Mouse (Mus musculus): ENCODE results near the gene Scnn1a.

The Scnn1a gene

DNA sequence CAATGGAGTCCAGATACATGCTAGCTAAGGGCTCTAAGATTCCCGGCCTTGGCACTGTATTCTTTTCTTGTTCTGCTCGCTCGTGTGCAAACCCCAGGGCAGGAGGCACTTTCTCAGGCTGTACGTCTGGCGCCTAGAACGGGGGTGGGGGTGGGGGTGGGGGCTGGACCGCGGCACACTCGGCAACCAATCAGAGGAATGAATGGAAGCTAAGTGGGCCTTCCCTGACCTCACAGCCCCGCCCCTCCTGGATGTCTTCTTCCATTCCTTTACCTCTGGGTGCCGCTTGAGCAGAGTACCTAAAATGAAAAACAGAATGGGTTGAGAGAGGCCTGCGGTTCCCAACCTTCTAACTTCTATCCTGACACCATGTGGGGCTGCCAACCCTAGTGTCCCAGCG is 11.5 kb upstream of the Scnn1a start:
- no peak for DNase-seq (ENCODE audit: extremely low read depth, low read depth, low spot score)

DNA sequence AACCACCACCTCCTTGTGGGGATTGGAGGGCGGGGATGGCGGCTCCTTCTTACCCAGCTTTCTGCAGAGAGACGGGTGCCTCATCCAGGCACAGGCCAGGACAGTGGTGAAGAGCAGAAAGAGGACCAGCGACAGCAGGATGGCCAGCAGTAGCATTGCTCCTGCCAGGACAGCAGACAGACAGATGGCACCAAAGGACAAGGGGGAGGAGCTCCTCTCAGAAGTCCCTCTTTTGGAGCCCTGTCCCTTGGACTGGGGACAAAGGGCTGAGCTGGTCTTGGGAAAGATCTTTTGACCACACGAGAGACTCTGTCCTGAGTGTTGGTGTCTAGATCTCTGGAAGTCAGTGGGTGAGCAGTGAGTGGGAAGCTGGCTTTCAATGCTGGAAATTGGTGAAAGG is 11.1 kb upstream of the Scnn1a start:
- no peak for DNase-seq (ENCODE audit: extremely low read depth, low read depth, low spot score)

DNA sequence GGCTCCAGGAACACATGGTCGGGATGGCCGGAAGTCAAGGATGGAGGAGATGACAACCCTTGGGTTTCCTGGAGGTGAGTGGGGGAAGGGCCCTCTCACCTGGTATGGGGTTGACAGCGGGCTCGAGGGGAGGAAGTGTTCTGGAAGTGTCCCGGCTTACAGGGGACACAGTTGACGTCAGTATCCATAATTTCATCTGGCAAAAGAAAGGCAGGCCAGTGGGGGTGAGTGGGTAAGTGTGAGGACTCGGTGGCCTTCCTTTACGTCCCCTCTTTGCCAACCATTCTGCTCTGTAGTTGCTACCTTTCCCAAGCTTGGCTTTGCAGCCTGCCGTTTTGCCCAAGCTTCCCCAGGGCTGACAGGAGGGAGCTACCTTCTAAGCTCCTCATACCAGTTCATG is 8.3 kb upstream of the Scnn1a start:
- no peak for DNase-seq (ENCODE audit: extremely low read depth, low read depth, low spot score)

DNA sequence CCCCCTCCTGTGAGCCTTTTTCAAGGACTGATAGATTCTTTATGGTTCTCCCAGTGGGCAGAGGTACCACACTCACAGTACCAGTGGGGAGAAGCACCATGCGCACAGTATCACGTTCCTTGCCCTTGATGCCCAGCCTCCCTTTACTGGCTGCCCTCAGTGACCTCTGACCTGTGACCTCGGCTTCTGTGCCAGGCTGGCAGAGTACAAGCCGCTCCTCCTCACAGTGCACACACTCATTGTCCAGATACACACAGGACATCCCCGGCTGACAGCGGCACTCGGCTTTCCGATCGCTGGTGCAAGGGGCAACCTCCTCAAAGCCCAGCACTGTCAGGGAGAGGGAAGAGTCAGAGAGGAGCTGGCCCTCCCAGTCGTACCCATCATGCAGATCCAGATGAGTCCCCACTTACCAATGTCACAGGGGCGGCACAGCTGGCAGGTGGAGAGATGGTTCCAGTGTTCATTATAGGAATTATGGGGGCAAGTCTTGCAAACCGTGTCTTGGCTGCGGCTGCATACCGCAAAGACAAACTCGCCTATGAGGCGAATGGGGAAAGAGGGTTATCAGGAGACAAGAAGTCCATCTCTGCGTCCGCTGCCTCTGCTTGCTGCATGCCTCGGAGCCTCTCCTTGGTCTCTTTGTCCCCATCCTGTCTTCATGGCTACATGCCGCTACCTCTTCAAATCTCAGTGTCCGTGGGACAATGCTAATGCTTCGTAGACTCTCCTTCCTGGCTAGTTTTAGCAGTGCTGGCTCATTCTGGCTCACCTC is 7.7 kb upstream of the Scnn1a start:
- DNase-seq (ENCODE audit: extremely low read depth, low read depth, low spot score): no peak

DNA sequence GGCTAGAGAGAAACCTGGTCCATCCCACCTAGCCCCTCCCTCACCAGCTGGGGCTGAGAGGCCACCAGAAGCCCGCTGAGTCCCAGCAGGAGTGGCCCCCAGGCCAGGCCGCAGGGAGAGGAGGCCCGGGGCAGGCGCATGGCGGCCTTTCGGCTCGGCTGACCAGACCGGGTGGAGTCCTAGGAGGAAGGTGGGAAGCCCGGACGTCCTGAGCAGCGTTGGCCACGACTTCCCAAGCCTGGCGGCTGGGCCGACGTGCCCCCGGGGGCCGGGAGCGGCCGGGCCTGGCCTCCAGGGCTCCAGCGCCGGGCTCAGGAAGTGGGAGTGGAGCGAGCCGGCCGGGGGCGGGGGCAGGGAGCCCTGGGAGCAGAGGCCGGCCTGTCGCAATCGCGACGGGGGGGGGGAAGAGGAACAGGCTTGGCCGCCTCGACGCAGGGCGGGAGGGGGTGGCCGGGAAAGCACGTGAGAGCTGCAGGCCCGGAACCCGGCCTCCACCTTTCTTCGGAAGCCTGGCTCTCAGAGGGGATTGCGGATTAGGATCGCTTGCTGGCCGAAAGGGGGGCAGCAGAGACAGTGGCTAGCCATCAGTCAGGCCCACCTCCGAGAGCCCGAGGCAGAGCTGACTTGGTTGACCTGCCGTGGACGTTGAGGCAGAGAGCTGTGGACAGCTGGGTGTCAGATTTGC is 6.8 kb upstream of the Scnn1a start, which contains the start of gene Ltbr:
Ltbr (minus strand) TSS at position 340 of the 685 bp plus-strand sequence.
- DNase-seq (ENCODE audit: extremely low read depth, low read depth, low spot score): no peak

DNA sequence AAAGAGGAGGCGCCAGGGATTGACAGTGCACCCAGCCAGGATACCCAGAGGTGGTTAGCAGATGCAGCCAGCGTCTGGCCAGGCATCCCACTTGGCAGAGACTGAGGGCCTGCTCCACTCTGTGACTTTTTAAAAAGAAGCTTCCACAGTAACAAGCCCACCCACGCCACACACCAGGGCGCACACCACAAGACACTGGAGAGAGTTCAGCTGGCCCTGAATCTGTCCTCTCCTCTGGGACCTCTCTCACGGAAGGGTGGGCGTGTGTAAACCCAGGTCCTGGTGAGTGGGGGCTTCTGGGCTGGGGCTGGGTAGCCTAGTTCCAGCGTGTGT is 6.3 kb upstream of the Scnn1a start:
- no peak for DNase-seq (ENCODE audit: extremely low read depth, low read depth, low spot score)

DNA sequence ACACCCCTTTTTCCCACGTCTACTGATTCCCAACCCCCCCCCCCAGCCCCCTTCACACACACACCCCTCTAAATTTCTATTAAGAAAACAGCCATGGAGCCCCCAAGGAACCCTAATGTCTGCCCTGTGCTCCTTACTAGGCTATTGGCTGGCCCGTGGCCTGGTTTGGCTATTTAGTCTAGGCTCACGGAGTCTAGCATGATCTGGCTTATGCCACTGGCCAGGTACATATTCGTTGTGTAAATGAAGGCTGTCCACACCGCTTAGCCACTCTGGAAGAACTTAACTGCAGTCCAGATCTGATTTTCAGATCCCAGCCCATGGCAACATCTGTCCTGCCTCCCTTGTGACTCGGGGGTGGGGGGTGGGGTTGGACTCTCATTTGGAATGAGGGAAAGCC is 5.7 kb upstream of the Scnn1a start:
- no peak for DNase-seq (ENCODE audit: extremely low read depth, low read depth, low spot score)

DNA sequence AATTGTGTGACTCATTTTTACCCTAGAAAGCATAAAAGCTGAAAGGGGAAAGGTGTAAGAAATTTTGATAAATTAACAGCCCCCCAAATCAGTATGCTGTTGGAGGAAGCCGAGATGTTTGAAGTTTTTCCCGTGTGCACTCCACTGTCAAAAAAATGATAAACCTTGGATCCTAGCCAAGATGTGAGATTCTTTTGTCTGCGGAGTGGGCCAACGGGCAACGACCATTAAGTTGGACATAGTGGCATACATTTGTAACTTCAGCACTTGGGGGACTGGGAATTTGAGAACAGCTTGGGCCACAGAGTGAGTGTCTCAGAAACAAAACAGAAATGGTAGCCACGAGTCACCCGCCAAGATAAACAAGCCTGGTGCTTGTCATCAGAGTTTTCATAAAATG is 3.4 kb upstream of the Scnn1a start:
- DNase-seq (ENCODE audit: extremely low read depth, low read depth, low spot score): no peak

DNA sequence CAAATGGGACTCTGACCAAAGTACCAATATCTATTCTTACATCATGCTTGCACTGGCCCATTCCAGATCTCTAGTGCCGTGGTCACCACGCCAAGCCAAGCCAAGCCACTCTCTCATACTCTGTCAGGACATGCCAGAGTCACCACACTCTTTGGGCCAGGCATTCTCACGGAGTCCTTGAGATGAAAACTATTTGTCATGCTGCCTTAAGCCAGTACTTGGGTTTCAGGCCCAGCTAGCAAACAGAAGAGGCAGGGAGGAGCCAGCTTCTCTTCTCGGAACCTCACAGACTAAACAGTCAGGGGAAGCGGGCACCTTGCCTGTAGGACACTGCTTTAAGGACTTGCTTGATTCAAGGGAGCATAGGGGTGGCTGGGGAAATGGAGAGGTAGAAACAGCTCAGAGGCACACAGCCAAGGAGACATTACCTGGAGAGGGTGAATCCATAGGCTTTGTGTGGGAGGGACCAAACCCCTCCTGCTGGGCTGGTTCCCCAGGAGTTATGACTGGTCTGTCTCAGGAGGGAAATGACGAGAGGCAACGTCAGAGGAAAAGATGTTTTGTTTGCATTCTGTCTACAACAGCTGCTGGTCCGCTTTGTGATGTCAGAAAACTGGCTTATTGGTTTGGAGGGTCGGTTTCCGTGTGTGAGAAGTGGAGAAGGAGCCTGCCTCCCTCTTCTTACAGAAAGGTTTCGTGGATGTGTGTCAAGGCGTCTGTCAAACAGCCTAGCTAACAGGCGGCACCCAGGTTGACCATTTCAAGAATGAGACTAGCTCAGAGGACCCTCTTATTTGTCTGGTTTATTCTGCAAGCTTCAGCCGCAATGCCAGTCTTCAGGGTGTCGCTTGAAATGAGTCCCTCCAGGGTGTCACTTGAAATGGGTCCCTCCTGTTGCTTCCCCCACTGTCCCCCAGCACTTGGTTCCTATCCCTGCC is 1.2 kb upstream of the Scnn1a start:
- DNase-seq (ENCODE audit: extremely low read depth, low read depth, low spot score): no peak

DNA sequence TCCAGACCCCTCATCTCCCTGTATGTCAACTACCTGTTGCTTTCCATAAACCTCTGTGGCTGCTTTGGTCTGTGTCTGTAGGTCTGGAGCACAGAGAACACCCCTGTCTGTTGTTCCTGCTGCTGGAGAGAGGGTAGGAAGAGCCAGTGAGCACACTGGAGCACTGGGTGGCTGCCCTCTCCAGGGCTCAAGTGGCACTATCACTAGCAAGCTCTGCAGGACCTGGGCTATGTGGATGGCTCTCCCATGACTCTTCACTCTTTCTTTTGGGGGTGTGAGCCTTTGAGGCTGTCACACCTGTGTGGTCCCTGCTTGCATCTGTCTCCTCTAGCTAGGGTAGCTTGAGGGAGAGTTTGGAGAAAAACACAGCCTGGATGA is 551 bp upstream of the Scnn1a start:
- no peak for DNase-seq (ENCODE audit: extremely low read depth, low read depth, low spot score)

DNA sequence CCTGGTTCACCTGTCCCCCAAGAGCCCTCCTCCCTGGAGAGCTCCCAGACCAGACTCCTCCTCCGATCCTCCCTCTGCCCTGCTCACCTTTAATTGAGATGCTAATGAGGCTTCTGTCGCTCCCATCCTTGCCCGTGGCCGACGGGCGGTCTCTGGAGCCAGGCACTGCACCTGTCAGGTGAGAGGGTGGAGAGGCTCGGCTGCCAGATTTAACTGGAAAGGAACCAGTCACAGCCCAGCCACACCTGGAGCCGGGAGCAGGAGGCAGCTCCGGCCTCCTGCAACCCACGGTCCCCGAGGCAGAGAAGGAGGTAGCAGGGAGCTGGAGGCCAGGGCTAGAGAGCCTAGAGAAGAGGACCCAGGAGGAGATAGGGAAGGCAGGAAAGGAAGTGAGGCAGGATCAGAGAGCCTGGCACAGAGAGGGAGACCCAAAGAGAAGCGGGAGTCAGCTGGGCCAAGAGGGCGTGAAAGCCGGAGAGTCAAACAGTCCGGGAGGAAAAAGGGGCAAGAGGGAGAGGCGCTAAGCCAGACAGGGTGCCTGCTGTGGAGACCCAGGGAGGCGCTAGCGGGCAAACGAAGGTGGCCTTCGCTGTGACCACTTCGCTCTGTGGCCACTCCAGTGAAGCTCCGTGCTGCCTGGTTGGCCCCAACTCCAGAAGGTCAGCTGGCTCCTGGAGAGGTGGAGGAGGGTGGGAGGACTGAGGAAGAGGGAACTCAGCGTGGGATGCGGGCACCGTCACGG is 826 bp downstream of the Scnn1a start:
- DNase-seq (ENCODE audit: extremely low read depth, low read depth, low spot score): no peak

DNA sequence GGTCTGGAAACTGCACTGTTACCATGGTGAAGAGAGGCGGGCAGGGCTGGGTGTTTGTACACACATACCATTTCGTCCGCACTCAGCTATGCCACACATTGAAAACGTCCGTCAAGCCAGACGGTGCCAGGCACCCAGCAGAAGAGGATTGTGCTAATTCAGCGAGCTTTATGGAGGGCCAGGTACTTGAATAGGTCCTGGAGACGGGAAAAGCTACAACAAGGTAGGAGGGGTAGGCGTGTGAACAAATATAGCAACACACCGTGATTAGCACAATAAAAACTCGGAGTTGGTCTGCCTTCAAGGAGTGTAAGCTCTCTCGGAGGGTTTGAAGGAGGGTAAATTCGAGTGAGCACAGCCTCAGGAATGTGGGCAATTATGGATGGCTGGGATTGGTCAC is 2.3 kb downstream of the Scnn1a start:
- DNase-seq (ENCODE audit: extremely low read depth, low read depth, low spot score): no peak

DNA sequence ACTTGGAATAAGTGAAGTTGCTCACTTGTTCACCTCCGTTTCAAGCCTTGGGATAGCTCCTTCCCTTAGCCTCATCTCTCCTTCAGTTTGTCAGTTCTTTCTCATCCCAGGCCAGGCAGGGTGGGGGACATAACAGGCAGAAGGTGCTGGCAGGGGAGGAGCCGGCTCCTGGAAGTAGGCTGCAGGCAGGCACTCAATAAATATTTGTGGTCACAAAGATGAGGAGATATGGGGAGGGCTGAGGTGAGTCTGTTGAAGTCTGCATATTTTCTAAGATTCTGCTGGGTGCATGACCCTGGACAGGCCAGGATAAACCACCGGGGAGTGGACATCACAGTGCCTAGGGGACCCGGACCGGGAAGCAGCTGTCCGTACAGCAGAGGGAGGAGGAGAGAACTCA is 3.1 kb downstream of the Scnn1a start:
- no peak for DNase-seq (ENCODE audit: extremely low read depth, low read depth, low spot score)

DNA sequence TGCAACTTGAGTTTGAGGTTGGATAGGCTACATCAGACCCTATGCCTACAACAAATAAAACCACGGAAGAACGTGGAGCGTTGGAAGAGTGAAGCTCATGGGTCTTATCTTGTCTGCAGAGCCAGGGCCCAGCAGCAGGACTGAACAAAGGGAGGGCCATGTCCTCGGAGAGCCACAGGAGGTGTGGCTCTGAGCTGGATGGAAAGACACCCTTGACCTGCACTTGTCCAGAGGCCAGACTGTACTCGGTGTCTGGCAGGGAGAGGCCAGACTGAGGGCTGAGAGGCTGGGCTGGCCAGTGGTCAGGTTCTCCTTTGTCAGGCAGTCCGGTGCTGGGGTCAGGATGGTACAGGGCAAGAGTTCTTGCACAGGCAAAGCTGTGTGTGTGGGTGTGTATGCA is 4.9 kb downstream of the Scnn1a start:
- no peak for DNase-seq (ENCODE audit: extremely low read depth, low read depth, low spot score)

DNA sequence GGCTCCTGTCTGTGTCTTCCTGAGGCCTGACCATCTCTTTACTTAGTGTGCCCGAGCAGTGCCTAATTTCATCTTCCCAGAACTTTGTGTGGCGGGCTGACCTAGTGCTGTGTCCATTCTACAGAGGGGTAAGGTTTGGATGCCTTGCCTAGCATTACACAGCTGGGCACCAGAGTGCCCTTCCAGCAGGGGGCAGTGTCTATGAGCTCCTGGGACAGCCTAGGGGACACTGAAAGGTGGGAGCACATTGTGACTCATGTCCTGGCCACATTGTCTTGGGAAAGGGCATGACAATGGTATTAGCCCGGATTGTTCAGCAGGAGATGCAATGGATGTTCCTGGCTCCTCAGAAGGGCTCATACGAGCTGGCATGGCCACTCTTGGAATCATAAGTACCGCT is 7.8 kb downstream of the Scnn1a start:
- DNase-seq (ENCODE audit: extremely low read depth, low read depth, low spot score): no peak

DNA sequence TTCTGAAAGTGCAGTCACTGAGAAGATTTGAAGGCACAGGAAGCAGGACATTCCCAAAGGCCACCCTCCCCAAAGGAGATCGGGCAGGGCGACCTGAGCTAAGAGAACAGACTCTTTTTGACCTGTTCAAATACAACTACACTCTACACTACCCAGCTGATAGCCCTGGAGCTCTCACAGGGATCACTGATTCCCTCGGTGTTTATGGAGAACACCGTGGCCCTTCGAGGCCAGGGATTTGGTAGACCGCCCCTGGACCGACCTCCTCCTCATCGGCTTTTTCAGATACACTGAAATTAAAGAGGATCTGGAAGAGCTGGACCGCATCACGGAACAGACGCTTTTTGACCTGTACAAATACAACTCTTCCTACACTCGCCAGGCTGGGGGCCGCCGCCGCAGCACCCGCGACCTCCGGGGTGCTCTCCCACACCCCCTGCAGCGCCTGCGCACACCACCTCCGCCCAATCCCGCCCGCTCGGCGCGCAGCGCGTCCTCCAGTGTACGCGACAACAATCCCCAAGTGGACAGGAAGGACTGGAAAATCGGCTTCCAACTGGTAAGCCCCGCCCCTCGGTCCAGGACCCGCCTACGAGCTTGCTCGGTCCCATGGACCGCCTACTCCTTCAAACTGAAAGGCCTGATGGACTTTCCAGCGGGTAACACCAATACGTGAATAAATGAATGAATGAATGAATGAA is 10.3 kb downstream of the Scnn1a start:
- no peak for DNase-seq (ENCODE audit: extremely low read depth, low read depth, low spot score)

DNA sequence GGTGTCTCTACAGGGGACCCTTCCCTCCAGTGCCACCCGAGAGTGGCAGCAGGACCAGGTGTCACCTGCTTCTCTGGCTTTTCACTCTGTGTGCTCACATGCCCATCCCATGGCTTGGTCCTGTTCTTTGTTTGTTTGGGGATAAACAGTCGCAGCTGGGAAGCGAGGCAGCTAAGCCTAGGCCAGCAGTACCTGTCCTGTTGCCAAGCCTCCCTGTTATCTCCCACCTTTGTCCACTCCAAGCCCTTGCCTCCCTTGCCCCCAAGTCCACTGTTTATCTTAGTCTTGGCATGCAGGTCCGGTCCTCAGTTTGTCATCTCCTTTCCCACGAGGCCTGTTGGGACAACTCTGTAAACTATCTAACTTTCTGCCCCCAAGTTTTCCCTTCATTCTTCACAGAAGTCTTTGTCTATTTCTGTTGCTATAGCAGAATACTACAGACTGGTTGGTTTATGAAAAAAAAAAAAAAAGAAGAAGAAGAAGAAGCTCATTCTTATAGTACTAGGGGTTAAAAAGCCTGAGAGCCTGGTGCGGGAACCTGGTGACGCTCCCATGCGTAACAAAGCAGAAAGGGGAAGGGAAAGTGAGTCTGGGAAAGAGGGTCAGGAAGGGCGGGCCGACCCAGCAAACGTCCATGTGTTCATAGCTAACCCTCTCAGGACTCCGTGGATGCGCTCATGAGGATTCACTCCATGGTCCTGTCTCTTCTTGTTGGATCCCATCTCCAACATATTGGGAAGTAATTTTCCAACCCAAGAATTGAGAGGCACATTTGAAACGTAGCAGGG is 12.8 kb downstream of the Scnn1a start:
- no peak for DNase-seq (ENCODE audit: extremely low read depth, low read depth, low spot score)

DNA sequence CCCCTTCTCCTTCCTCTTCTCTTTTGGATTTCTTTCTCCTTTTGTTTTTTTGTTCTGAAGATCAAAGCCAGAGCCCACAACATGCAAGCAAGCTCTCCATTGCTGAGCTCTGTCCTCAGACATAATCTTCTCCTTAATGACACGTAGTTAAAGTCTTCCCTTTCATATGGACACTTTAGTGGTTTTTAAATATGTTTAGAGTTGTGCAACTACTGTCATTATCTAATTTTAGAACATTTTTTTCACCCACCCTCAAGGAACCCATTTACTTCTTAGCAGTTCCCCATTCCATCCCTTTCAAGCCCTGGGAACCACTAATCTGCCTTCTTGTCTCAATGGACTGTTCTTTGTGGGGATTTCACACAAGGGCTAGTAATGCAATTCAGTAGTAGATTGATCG is 13.9 kb downstream of the Scnn1a start:
- DNase-seq (ENCODE audit: extremely low read depth, low read depth, low spot score): no peak

DNA sequence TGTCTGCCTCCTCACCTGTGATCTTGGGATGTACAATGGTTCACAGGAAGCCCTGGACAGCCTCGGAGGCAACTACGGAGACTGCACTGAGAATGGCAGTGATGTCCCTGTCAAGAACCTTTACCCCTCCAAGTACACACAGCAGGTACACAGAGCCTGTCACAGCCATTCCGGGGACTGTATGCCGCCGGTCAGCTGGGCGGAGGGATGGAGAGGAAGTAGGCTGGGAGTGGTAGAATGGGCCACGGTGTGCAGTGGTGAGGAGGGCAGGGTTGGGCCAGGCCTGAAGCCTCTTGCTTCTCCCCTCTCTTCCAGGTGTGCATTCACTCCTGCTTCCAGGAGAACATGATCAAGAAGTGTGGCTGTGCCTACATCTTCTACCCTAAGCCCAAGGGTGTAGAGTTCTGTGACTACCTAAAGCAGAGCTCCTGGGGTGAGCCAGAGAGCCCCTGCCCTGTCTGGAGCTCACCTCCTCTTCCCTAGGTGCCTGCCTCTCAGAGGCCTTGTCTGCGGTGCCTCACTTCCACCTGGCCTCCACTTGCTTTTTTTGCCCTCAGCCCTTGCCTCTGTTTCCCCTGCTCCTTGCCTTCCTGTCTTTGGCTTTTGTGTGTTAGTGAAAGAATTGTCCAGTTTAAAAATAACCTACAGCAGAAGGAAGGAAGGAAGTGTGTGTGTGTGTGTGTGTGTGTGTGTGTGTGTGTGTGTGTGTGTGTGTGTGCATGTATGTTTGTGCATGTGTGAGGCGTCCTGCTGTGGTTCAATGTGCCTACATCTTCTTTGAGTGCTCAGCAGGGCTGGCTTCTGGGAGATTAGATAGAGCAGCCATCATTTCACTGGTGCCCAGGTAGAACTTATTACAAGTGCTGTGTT is 18.6 kb downstream of the Scnn1a start:
- no peak for DNase-seq (ENCODE audit: extremely low read depth, low read depth, low spot score)
